ENCODE assay signal across 8 mouse cellular contexts in genomic region chr8:84147769-84148530, GRCm38 (mm10). TPM values are rescaled to one million over a fixed set of nuclear protein-coding genes. Genes with fewer than 3 reads are reported as not detected.
DNase-seq lines count a peak whose midpoint lies in the region; ATAC-seq lines count a peak whose summit lies in the region.

TSS of gene Cc2d1a (minus strand) at chr8:84147936.
TSS of gene 4930432K21Rik (plus strand) at chr8:84148025.

- H3K9ac ChIP-seq in hindbrain, embryonic 16.5 days (ENCODE audit: low read depth, low read length), result peak within 1 kb of the TSS; percentile 70

- H3K27me3 ChIP-seq in hindbrain, embryonic 16.5 days (replicated peaks; ENCODE audit: control insufficient read depth, insufficient read depth, low read length), result no peaks in the 10 kb centered on the region

- peak within 1 kb of the TSS; percentile 94 for H3K4me2 ChIP-seq in hindbrain, embryonic 16.5 days (ENCODE audit: low read length)

- peak; percentile 98 for DNase-seq in WW6 (ENCODE audit: low read depth, low spot score)
- DNase-seq in cerebellum, postnatal 4 days (ENCODE audit: low spot score in 2 of 2), result peak; percentile 79 to 87
- peak; percentile 95 for DNase-seq in gastrocnemius, adult 18-20 months (ENCODE audit: low spot score)
- DNase-seq in left cerebral cortex, adult 18-20 months (ENCODE audit: low spot score in 2 of 2), result peak; percentile 95 to 97
- DNase-seq in right cerebral cortex, adult 18-20 months, result peak; percentile 97
- peak; percentile 72 for DNase-seq in urinary bladder, postnatal 10 days (ENCODE audit: low spot score)

- H3K79me2 ChIP-seq in macrophage (ENCODE audit: inconsistent target), result peaks cover 14% of the 10 kb centered on the region; the same call in 1 of the 2 replicates

- H3K9me3 ChIP-seq in hindbrain, embryonic 16.5 days (ENCODE audit: control insufficient read depth, low read length), result no peaks in the 10 kb centered on the region

- WGBS in hindbrain, embryonic 16.5 days, result 13% methylated on average over 49 of the region's 49 CpGs
- 16% methylated on average over 47 of the region's 49 CpGs for WGBS in macrophage (ENCODE audit: missing documents)

- H3K27ac ChIP-seq in hindbrain, embryonic 16.5 days (ENCODE audit: low read depth, low read length), result peak within 1 kb of the TSS; percentile 25; the same call in 1 of the 2 replicates
- peak within 1 kb of the TSS; percentile 31 for H3K27ac ChIP-seq in macrophage

- H3K4me3 ChIP-seq in hindbrain, embryonic 16.5 days (ENCODE audit: low read length), result peak within 1 kb of the TSS; percentile 51
- H3K4me3 ChIP-seq in macrophage (ENCODE audit: inconsistent target), result peak within 1 kb of the TSS; percentile 92

- ATAC-seq in hindbrain, embryonic 16.5 days, result peak; percentile 95

- H3K36me3 ChIP-seq in hindbrain, embryonic 16.5 days (ENCODE audit: control insufficient read depth, insufficient read depth, low read length), result peaks cover 14% of the 10 kb centered on the region
- H3K36me3 ChIP-seq in macrophage (ENCODE audit: inconsistent target), result peaks cover 17% of the 10 kb centered on the region

- H3K4me1 ChIP-seq in hindbrain, embryonic 16.5 days (ENCODE audit: control insufficient read depth, insufficient read depth, low read depth, low read length), result peaks cover 20% of the 10 kb centered on the region

RNA-seq across cellular contexts. Expression of gene Cc2d1a, which starts in this region (rescaled TPM):
- 10 to 100 TPM; 15.8 to 16.3 TPM for total RNA-seq in gastrocnemius, adult 18-20 months (2021)
- polyA plus RNA-seq in hindbrain, embryonic 16.5 days (2015; fragmentation: Nextera tagmentation; extraction: Ambion mirVana), result 53.3 and 54.5 TPM in 2 replicates
- 10 to 100 TPM; 47.1 to 55.6 TPM for total RNA-seq in left cerebral cortex, adult 18-20 months (2021)
- total RNA-seq in macrophage (2018; cell fraction: chromatin; rRNA removed), result 10 to 100 TPM in 23 of 26 experiments, 1 to 10 TPM in 3; 7.9 to 63.0 (median 37.4) TPM
- total RNA-seq in macrophage (2018; cell fraction: cytosol; rRNA removed), result 10 to 100 TPM; 14.7 to 29.5 (median 23.4) TPM
- total RNA-seq in macrophage (2018; cell fraction: nucleus; rRNA removed), result 10 to 100 TPM in 25 of 26 experiments, 1 to 10 TPM in 1; 8.4 to 33.9 (median 20.7) TPM
- 21.7 to 24.3 TPM (median 22.4 TPM) in 3 replicates for polyA plus RNA-seq in macrophage (2018)

RNA-seq across cellular contexts. Expression of gene 4930432K21Rik, which starts in this region (rescaled TPM):
- total RNA-seq in gastrocnemius, adult 18-20 months (2021), result under 1 TPM; 0.31 to 0.57 TPM
- polyA plus RNA-seq in hindbrain, embryonic 16.5 days (2015; fragmentation: Nextera tagmentation; extraction: Ambion mirVana), result 2.7 and 2.9 TPM in 2 replicates
- total RNA-seq in left cerebral cortex, adult 18-20 months (2021), result 1 to 10 TPM; 2.0 to 3.1 TPM
- total RNA-seq in macrophage (2018; cell fraction: chromatin; rRNA removed), result 1 to 10 TPM in 1 of 26 experiments, under 1 TPM in 11, not detected in 14; 0.33 to 1.3 (median 0.48) TPM
- under 1 TPM in 23 of 26 experiments, not detected in 3; 0.03 to 0.29 (median 0.12) TPM for total RNA-seq in macrophage (2018; cell fraction: cytosol; rRNA removed)
- total RNA-seq in macrophage (2018; cell fraction: nucleus; rRNA removed), result under 1 TPM in 8 of 26 experiments, not detected in 18; 0.18 to 0.61 (median 0.39) TPM
- 0.41 to 0.82 TPM (median 0.47 TPM) in 3 replicates for polyA plus RNA-seq in macrophage (2018)

Comparison
In these comparisons a context has a peak if more than half of its experiments do, and no peak if none do; other contexts are left out.
1. Peak in every context shown above with its lines: DNase-seq, ATAC-seq, H3K4me3 ChIP-seq and H3K27ac ChIP-seq.